Mouse (Mus musculus) kidney, postnatal 0 days (tissue): Measurements from ENCODE around the gene Rhbdd3. TPM values are rescaled to one million over a fixed set of nuclear protein-coding genes. Genes with fewer than 3 reads are reported as not detected.

Experiments used
- ATAC-seq: fragments of 200-750 bp; cut with Nextera tagmentation; replicated peaks from 2 replicates; pipeline ENCODE4 v1.8.0; 2017; ENCODE audit warnings: low read depth, moderate number of reproducible peaks, moderate TSS enrichment, moderate library complexity; ENCODE audit not compliant: low FRiP score
- DNase-seq: peaks from one replicate; pipeline ENCODE4 v3.0.0-alpha.2; 2016; ENCODE audit warnings: low spot score
- H3K27ac ChIP-seq: fragments of 300-500 bp; sonication (generic); 2 replicates; pipeline ENCODE4 v1.5.1; 2014; ENCODE audit warnings: mild to moderate bottlenecking
- H3K27me3 ChIP-seq: fragments of 300-500 bp; sonication (generic); 2 replicates; pipeline ENCODE4 v1.6.1; 2014; ENCODE audit warnings: low read length, mixed read lengths; ENCODE audit not compliant: insufficient read depth
- H3K36me3 ChIP-seq: fragments of 300-500 bp; sonication (generic); 2 replicates; pipeline ENCODE4 v1.6.1; 2014; ENCODE audit warnings: low read length, mixed read lengths; ENCODE audit not compliant: insufficient read depth
- H3K4me1 ChIP-seq: fragments of 300-500 bp; sonication (generic); replicated peaks from 2 replicates; pipeline ENCODE4 v1.6.1; 2014; ENCODE audit warnings: antibody characterized with exemption, low read length, mixed read lengths; ENCODE audit not compliant: insufficient read depth
- H3K4me2 ChIP-seq: fragments of 300-500 bp; sonication (generic); 2 replicates; pipeline ENCODE4 v1.6.1; 2014; ENCODE audit warnings: mild to moderate bottlenecking, low read length, moderate library complexity, mixed read lengths
- H3K4me3 ChIP-seq: fragments of 300-500 bp; sonication (generic); replicated peaks from 2 replicates; pipeline ENCODE4 v1.5.1; 2014; ENCODE audit warnings: low read depth, low read length
- H3K9ac ChIP-seq: fragments of 300-500 bp; sonication (generic); 2 replicates; pipeline ENCODE4 v1.6.1; 2014; ENCODE audit warnings: low read depth, low read length
- H3K9me3 ChIP-seq: fragments of 300-500 bp; sonication (generic); replicated peaks from 2 replicates; pipeline ENCODE4 v1.6.1; 2016; ENCODE audit warnings: low read length, inconsistent platforms, mixed read lengths
- CTCF ChIP-seq: IDR thresholded peaks from 2 replicates; pipeline ENCODE4 v1.5.1; 2016; ENCODE audit warnings: antibody characterized with exemption, low read depth, mild to moderate bottlenecking, moderate library complexity
- WGBS: fragments of 180-500 bp; shearing (Covaris S2); extraction: QIAGEN DNeasy Blood & Tissue Kit; methylation state at CpG from one replicate; pipeline ENCODE4 v1.1.7; 2014; 5-methylcytosine and 5-hydroxymethylcytosine counted together
- polyA plus RNA-seq: library from polyadenylated mRNA; unstranded; fragments of >200 nt; fragmentation: Nextera tagmentation; extraction: Ambion mirVana; gene quantifications from 2 replicates; pipeline ENCODE4 v1.2.1, GENCODE M21; 2015

The Rhbdd3 gene
- polyA plus RNA-seq, 1 experiment from 2014 or later = 26.8 TPM

GRCm38 (mm10) chr11:5154961-5155805, 56.5 kb downstream of the Rhbdd3 start:
- Histone ChIP-seq H3K27ac (peak overlapping the region; percentile 79), H3K4me3 (no peak overlapping the region), H3K9me3 (no peaks in the 10 kb centered on the region), H3K36me3 (no peaks in the 10 kb centered on the region), H3K27me3 (no peaks in the 10 kb centered on the region), H3K4me2 (0 out of 2 replicates have a peak overlapping the region, but pooled peaks have one; percentile 2), H3K4me1 (peaks cover 32% of the 10 kb centered on the region), H3K9ac (no peak overlapping the region)
- TF ChIP-seq CTCF = no peak
- WGBS = 27% methylated on average over 10 of the region's 10 CpGs
- ATAC-seq = peak; percentile 10; the same call in 1 of the 2 replicates
- peak; percentile 76 for DNase-seq

Other genes with a start within 250 kb of the Rhbdd3 start
- 33.3 and 35.6 TPM in 2 replicates for gene Nf2, start 249.4 kb upstream of the Rhbdd3 start, polyA plus RNA-seq
- 82.0 and 90.8 TPM in 2 replicates for gene Nipsnap1, start 225.0 kb upstream of the Rhbdd3 start, polyA plus RNA-seq
- gene Thoc5, start 203.6 kb upstream of the Rhbdd3 start, polyA plus RNA-seq = 27.3 and 29.8 TPM in 2 replicates
- gene Nefh, start 150.9 kb upstream of the Rhbdd3 start, polyA plus RNA-seq = 0.08 and 0.11 TPM in 2 replicates
- 54.5 and 61.6 TPM in 2 replicates for gene Ap1b1, start 112.1 kb upstream of the Rhbdd3 start, polyA plus RNA-seq
- 1.9 and 2.7 TPM in 2 replicates for gene Rasl10a, start 40.8 kb upstream of the Rhbdd3 start, polyA plus RNA-seq
- gene Gas2l1, start 33.6 kb upstream of the Rhbdd3 start, polyA plus RNA-seq = 27.2 and 30.3 TPM in 2 replicates
- gene Ewsr1, start 340 bp downstream of the Rhbdd3 start, polyA plus RNA-seq = 477 and 504 TPM in 2 replicates
- gene Emid1, start 53.3 kb downstream of the Rhbdd3 start, polyA plus RNA-seq = 174 and 180 TPM in 2 replicates
- gene Kremen1, start 162.6 kb downstream of the Rhbdd3 start, polyA plus RNA-seq = 18.3 and 20.0 TPM in 2 replicates